Mouse (Mus musculus) gastrocnemius, postnatal 36 days (tissue): Measurements from ENCODE around the gene Zdhhc6. TPM values are rescaled to one million over a fixed set of nuclear protein-coding genes. Genes with fewer than 3 reads are reported as not detected.

Experiments
- DNase-seq, 2 experiments: peaks; one replicate each; pipeline ENCODE4 v3.0.0; 2022
- intact Hi-C: fragments of 180-260 bp; cut with DNase I; formaldehyde crosslinking; loops from one replicate; pipeline ENCODE4 v1.15.1; 2025
- long read RNA-seq, 2 experiments: library from polyadenylated mRNA; stranded (forward); transcript quantifications; one replicate each; pipeline ENCODE4 v2.0.0; 2021
- total RNA-seq, 2 experiments: library from RNA; stranded (reverse); gene quantifications; 2 replicates each; pipeline ENCODE4 v1.2.3; 2021

The Zdhhc6 gene
- 10 to 100 TPM; 17.2 to 17.3 TPM for total RNA-seq
- long read RNA-seq, experiment 1, transcript Zdhhc6-207 (11 exons, 2,168 nt): major isoform, 19 of 24 reads
- long read RNA-seq, experiment 1, partial matches to known transcripts: 3 of 24 reads
- long read RNA-seq, experiment 1, other reads (novel, unspliced or antisense): 2 of 24 reads
- long read RNA-seq, experiment 2, transcript Zdhhc6-207 (11 exons, 2,168 nt): major isoform, 40 of 46 reads
- long read RNA-seq, experiment 2, partial matches to known transcripts: 0 of 46 reads
- long read RNA-seq, experiment 2, other reads (novel, unspliced or antisense): 5 of 46 reads

DNA sequence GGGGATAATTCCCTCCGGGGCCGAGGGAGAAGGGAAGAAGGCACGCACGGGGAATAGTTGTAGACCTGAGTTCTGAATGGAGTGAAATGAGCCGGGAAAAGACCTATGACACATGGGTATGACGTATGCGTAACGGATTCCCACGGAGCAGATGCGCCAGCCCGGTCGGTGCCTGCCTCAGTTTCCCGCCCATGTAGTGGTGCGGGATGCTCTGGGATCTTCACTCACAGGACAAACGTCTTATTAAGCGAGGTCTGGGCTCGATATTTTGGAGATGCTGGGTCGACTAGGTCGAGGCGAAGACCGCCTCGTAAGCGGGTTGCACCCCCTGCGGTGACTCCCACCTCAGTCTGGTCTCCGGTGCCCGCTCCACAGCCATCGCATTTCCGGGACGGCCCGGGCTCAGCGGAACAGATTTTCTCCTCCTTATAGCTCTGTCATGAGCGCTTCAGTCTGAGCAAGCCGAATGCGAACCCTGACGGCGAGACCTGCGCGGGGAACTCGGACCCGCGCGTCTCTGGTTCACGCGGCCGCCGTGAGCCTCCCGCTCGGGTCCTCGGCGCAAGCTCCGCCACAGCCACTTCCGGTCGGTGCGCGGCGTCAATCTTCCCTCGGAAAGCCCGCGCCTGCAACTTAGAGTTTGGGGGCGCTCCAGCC is at the start of gene Zdhhc6:
Gene Zdhhc6 (minus strand): TSS at position 581 of the 657 bp plus-strand sequence.
- intact Hi-C loops: no loop called here
- peak; percentile 75 to 85 for DNase-seq

DNA sequence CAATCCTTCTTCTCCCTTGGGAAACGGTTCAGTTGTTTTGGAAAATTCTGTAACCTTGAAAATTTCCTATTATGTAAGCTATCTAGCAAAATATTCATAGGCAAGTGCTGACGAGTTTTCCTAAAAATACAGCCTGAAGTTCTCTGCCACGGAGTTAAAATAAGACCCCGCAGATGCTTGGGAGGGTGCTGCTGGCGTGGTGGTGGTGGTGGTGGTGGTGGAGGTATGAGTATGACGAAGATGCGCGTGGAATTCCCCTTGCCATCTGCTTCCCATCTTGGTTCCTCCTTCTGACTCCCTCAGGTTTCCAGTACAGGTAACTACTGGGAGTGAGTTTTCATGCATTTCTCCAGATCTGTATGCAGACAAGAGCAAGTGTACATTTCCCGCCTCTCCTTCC is 46.8 kb upstream of the Zdhhc6 start:
- DNase-seq: no peak
- intact Hi-C loops: no loop called here

DNA sequence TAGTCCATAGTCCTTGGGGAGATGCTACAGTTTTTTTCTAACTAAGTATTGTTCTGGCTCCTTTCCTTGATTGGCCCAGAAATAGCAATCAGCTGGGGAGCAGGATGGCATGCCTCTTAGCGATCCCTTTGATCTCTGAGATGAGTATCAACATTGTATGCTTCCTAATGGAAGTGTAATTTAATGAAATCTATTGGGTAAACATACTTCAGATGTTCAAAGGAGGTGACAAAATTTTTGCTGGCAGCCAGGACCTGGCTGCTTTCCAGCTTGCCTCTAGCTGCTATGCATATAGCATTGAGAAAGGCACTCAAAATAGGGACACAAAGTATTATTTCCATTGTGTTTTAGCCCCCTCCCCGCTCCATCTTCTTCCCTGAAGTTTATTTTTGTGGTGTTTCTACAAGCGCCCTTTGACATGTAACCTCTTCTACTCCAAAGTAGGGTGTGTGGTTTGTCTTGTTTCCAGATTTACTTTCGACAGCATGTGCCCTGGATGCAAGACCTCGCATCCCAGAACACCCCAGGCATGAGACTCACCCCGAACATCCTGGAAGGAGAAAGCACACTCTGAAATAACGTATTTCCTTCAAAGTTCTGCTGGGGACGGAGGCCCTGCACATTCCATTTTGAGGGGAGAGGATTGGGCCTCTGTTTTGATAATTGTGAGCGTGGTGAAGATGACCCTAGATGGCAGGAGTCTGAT is 35.0 kb upstream of the Zdhhc6 start:
- intact Hi-C loops: no loop called here
- DNase-seq: no peak

DNA sequence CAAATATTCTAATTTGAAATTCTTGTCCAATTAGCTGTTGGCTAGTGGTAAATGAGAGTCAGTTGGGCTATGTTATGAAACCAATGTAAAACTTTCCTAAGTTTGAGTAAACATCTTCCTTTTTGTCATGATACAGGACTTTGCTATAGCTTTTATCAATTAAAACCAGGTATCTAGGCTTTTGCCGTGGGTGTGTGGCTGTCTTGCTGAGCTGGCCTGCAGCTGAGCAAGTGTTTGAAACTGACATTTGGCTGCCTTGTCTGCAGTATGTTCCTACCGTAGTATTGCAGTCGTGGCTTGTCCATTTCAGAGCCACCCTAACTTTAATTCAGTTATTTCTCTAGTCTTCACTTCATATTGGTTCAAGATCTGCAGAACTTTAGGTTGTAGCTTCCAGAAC is 32.4 kb upstream of the Zdhhc6 start:
- intact Hi-C loops: loop anchor here (10.0 kb wide), 1 partner anchor 557 kb away; no protein-coding TSS in a partner anchor
- DNase-seq: no peak

DNA sequence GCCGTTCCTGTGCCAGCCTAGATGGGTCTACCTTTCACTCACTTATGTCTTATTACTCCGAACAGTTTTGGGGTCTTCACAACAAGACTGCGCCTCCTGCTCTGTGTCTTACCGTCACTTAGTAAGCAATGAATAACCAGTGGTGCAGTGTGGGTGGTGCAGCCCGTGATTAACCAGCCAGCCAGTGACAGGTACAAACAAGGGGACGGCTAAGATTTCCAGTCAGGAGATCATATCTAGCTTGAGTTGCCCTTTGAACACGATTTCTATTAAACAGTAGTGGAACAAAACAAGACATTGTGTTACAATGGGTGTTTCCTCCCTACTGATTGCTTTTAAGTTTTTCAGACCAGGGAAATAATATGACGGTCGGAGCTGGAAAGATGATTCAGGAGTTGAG is 27.4 kb upstream of the Zdhhc6 start:
- intact Hi-C loops: loop anchor here (10.0 kb wide), 1 partner anchor 562 kb away; no protein-coding TSS in a partner anchor
- no peak for DNase-seq

DNA sequence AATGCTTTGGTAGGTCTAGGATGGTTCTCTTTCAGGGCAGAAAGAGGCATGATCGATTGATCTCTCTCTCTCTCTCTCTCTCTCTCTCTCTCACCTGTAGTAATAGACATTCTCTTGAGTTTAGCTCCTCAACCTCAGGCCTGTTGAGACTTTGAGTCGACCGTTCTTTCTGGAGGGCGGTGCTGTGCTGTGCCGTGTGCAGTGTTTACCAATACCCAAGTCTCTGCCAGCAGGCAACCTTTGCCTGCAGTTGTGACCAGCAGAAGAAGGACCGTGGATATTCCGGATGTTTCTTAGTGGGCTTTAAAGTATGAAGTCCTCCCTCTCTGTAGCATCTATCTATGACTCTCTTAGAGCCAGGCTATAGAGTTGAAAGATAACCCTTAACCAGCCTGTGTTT is 26.6 kb upstream of the Zdhhc6 start:
- DNase-seq: no peak
- intact Hi-C loops: loop anchor here (10.0 kb wide), 1 partner anchor 562 kb away; no protein-coding TSS in a partner anchor

DNA sequence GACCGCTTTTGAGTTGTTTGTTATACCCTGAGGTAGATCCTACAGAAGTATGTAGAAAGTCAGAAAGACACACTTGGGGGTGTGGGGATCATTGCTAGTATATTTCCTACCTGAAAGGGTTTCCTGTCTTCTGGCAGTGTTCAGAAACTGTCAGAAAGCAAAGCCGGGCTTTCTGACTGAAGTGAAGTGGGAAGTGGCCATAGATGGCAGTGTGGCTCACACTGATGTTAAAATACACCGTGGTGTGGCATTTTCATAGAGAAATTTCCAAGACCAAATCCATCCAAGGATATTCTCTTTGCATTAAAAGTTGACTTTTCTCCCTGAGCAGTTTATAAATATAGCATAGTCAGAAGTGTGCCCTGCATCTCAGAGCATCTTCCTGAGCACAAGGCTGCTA is 25.5 kb upstream of the Zdhhc6 start:
- DNase-seq: no peak
- intact Hi-C loops: loop anchor here (10.0 kb wide), 1 partner anchor 563 kb away; no protein-coding TSS in a partner anchor

DNA sequence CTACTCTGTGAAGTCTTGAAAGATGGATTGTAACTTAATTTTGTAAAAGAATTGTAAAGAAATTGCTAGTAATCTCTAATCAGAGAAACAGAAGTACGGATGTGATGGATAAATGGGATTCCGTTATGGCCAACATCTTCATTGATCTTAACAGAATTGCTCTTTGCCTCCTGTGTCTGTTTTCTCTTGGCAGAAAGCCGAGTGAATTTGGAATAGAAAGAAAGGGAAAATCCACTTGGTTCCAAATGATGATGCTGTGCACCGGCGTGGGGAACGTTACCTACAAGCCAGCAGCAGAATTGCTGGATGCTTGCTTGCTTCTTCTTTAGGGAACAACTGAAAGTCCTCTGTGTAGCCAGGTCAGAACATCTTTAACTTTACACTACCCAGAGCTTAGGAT is 24.7 kb upstream of the Zdhhc6 start:
- DNase-seq: no peak
- intact Hi-C loops: loop anchor here (10.0 kb wide), 1 partner anchor 564 kb away; no protein-coding TSS in a partner anchor

DNA sequence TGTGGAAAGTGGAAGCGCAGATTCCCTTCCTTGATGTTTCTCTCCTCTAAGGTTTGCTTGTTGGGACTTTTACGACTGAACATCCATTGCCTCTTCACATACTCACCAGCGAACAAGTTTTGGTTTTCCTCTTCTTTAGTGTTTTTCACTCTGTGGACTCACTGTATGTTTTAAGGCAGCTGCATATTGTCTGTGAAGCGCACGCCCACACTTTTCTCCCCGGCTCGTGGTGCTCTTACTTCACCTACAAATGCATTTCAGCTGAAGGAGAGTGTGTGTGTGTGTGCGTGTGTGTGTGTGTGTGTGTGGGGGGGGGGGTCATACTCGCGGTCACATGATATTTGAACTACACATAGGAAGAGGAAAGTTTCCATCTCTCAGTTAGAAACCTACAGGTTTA is 21.8 kb upstream of the Zdhhc6 start:
- DNase-seq: no peak
- intact Hi-C loops: loop anchor here (5.0 to 10.0 kb wide), 2 partner anchors 795 to 917 kb away; no protein-coding TSS in a partner anchor

DNA sequence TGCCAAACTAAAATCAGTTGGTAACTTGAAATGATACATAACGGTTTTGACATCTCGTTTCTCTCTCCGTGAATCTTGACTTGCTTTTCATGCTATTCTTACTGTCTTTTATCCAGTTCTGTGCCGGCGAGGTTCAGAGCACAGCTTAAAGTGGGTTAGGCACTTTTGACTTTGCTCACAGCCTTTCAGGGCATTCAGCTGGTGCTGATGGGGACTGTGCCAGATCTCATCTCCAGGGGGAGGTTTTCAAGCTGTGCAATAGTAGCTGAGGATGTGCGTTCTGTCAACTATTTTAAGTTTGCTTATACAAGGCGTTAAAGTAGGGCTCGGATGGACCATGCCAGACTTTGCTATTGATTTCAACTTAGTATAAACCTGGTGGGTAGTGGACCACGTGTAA is 21.2 kb upstream of the Zdhhc6 start:
- no peak for DNase-seq
- intact Hi-C loops: loop anchor here (5.0 to 10.0 kb wide), 2 partner anchors 795 to 918 kb away; no protein-coding TSS in a partner anchor

DNA sequence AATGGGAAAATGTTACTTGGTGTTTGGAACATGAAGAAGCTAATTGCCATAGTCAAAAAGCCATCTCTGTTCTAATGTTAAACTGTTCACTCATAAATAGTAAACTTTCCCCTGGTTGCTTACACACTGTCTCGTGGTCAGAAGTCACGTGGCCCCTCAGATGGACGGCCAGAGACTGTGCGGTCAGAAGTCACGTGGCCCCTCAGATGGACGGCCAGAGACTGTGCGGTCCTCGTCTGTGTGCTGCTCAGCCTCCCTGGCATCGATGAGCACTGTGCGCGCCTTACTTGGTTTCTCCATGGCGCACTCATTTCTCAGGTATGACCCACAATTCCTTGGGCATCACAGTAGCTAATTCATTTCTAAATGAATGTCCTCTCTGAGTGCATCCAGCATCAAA is 20.6 kb upstream of the Zdhhc6 start:
- intact Hi-C loops: loop anchor here (5.0 to 10.0 kb wide), 2 partner anchors 796 to 918 kb away; no protein-coding TSS in a partner anchor
- DNase-seq: no peak

DNA sequence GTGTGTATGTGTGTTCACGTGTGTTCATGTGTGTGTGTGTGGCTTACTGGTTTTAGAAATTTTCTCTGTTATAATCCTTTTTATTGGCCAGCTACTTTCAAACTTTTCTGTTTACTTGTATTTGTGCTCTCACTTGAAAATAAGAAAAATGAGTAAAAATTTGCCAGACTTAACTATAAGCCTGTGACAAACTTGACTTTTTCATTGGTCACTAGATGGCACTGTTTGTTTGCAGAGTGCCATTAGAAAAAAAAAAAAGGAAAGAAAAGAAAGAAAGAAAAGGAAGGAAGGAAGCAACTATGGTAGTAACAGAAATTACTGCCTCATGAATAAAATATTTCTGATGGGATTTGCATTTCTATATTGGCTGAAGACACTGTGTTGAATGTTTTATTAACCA is 20.0 kb upstream of the Zdhhc6 start:
- intact Hi-C loops: loop anchor here (5.0 to 10.0 kb wide), 2 partner anchors 796 to 919 kb away; no protein-coding TSS in a partner anchor
- no peak for DNase-seq

DNA sequence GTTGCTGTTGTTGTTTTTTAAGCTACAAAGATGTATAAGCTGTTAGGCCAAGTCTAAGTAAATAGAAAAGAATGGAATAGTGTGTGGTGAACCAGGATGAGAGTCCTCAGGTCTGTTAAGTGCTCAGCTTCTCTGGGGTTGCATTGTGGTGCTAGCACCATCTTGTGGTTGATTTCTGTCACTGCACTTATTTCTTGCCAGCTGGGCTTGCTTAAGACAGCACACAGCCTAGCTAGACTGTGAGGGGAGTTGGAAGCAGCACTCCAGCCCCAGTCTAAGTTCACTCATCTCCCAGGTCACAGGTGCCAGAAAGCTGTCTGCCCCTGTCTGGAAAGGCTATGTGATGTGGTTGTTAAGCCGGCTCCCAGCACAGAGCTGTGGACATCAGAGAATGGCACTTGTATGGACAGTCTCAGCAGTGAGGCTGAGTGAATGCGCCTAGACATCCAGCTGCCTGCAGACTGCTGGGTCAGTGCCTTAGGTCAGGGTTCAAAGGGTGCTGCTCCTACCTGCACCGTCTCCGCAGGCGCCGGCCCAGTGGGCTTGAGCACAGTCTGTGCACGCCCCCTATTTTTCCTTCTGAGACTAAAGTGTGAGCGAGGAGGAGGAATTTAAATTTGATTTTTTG is 16.9 kb upstream of the Zdhhc6 start:
- intact Hi-C loops: loop anchor here (10.0 kb wide), 1 partner anchor 922 kb away; no protein-coding TSS in a partner anchor
- DNase-seq: peak; percentile 30

DNA sequence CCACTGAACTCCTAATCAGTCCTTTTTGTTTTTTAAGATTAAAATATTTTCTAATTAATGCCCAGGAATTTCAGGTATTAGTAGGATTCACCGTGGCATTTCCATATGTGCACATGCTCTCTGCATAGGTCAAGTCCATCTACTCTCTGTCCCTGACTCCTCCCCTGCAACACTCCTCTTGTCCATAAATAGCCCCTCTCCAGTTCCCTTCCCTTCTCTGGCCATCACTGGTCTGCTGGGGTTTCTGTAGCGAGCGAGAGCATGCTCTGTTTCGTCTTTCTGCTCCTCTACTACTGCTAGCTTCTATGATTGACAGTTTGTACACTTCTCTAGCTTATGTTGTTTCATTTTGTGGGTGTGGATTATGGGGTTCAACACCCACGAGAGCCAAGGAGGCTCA is 15.9 kb upstream of the Zdhhc6 start:
- DNase-seq: no peak
- intact Hi-C loops: loop anchor here (10.0 kb wide), 1 partner anchor 923 kb away; no protein-coding TSS in a partner anchor

DNA sequence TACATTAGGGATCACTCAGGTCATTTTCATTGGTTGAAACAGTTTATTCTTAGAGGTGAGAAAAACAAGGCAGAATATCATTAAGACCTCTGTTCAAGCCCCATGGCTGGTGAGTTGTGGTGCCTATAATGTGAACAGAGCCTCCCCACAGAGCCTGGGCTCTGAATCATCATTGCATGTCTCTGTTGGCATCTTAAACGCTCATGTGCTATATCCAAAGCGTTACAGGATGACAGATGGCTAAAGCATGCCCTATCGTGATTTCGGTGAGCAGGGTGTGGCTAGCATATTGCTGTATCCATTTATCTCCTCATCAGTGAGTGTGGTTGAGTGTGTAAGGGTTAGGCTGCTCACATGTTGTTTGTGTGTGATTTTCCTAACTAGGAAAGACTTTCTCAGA is 11.7 kb upstream of the Zdhhc6 start:
- intact Hi-C loops: no loop called here
- DNase-seq: no peak

DNA sequence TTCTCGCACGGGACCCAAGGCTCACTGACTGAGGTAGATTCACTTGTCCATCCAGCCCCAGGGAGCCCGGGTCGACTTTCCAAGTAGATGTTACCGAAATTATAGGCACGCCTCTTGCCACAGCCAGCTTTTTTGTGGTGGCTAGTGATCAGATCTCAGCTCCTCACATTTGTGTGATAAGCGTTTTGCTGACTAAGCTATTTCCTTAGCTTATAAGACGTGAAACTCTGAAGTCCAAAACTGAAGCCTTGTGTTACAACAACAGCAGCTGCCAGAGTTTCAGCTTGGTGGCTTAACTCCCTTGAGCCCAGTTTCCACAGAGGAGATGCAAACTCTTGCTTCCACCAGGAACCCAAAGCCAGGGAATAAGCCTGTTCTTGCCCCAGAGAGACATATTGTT is 6.8 kb upstream of the Zdhhc6 start:
- intact Hi-C loops: no loop called here
- no peak for DNase-seq

DNA sequence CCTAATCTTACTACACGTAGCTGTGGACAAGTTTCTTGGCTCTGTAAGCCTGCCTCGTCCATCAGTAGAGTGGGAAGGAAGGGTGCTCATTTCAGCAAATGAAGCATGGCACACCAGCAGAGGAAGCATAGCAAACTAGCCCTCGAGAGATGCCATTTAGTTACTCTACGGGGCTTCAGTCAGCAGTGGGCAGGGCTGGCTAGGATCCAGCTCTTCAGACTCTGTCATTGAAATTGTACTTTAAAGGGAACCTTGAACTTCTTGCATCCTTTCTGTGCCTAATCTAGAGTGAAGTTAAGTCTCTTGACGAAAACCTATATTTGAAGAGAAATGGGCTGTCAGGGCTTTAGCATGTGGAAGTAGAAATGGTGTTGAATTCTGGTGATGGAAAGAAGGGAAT is 3.7 kb upstream of the Zdhhc6 start:
- intact Hi-C loops: no loop called here
- DNase-seq: no peak

DNA sequence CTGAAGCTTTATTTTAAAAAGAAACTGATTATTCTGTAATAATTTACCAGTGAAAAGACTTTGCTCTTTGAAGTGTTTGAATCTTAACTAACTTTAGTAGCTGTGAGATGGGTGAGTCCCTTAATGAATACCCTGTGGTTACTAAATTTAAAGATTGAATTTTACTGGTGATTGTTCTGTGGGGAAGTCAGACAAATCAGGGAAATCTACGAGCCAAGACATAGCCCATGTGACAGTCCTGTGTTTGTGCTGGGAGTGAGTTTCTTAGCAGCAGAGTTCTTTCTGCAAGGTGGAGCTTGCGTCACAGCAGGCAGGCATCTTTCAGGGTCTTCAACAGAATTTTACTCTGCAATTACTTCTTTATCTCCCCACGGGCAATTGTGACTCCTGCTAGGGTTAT is 3.2 kb upstream of the Zdhhc6 start:
- intact Hi-C loops: no loop called here

DNA sequence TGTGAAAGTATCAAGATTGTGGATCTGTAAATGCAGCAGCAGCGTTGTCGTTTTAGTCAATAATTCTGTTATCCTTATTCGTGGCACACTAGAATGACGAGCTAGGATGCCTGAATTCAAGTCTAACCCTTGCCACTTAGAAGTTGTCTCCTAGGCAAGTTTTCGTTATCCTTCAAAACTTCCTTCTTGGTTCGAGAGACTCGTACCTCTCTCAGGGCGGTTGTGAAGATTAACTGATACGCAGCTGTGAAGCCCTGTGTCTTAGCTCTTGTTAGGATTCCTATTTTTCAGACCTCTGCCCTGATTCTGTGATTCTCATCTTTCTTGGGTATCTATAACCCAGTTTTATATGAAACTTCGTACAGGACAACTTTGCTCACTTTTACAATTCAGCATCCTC is 1.1 kb upstream of the Zdhhc6 start:
- intact Hi-C loops: no loop called here
- no peak for DNase-seq

More for the DNA sequence above, 3.2 kb upstream of the Zdhhc6 start:
- no peak for DNase-seq

DNA sequence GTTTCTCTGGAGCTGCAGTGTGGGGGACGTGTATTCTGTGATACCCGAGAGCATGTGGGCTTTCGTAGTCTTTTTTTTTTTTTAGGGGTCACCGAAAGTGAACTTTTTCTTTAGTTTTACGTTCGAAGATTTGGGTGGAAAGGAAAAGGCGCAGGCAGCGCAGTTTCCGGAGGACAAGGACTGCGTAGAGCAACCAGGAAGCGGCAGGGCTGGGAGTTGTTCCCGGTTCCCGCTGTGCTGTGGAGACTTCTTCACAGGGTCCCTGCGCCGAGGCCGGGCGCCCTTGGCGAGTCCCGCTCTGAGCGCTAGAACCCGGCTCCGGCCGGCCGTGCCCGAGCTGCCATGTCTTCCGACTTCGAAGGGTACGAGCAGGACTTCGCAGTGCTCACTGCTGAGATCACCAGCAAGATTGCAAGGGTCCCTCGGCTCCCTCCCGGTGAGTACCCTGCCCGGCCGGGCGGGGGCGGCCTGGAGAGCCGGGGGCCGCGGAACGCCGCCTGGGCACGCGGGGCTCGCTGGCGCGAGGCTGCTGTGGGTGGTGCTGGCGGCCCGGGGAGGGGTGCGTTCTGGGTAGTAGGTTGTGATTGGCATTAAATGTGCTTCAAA is 380 bp upstream of the Zdhhc6 start, which contains the start of gene Vti1a:
Gene Vti1a (plus strand): TSS at position 187 of the 606 bp plus-strand sequence.
- peak; percentile 82 to 87 for DNase-seq
- intact Hi-C loops: no loop called here
